Mouse (Mus musculus) midbrain, embryonic 14.5 days (tissue): Measurements from ENCODE around the gene Bicc1. TPM values are rescaled to one million over a fixed set of nuclear protein-coding genes. Genes with fewer than 3 reads are reported as not detected.

Experiments used
- ATAC-seq: fragments of 200-750 bp; cut with Nextera tagmentation; 2 replicates; pipeline ENCODE4 v1.8.0; 2017; ENCODE audit warnings: moderate number of reproducible peaks, moderate library complexity; ENCODE audit not compliant: low FRiP score, low TSS enrichment
- DNase-seq: peaks from one replicate; pipeline ENCODE4 v3.0.0-alpha.2; 2015
- H3K27ac ChIP-seq: fragments of 300-500 bp; sonication (generic); replicated peaks from 2 replicates; pipeline ENCODE4 v1.5.1; 2014; ENCODE audit warnings: mild to moderate bottlenecking, low read depth, low read length, moderate library complexity
- H3K27me3 ChIP-seq: fragments of 300-500 bp; sonication (generic); 2 replicates; pipeline ENCODE4 v1.6.1; 2014; ENCODE audit warnings: low read length, control low read depth, mixed read lengths; ENCODE audit not compliant: control insufficient read depth, insufficient read depth
- H3K36me3 ChIP-seq: fragments of 300-500 bp; sonication (generic); 2 replicates; pipeline ENCODE4 v1.6.1; 2014; ENCODE audit warnings: low read length, control low read depth; ENCODE audit not compliant: control insufficient read depth, insufficient read depth
- H3K4me1 ChIP-seq: fragments of 300-500 bp; sonication (generic); 2 replicates; pipeline ENCODE4 v1.6.1; 2014; ENCODE audit warnings: mild to moderate bottlenecking, antibody characterized with exemption, low read length, control low read depth; ENCODE audit not compliant: control insufficient read depth, insufficient read depth
- H3K4me2 ChIP-seq: fragments of 300-500 bp; sonication (generic); 2 replicates; pipeline ENCODE4 v1.6.1; 2014; ENCODE audit warnings: mild to moderate bottlenecking, low read length, moderate library complexity
- H3K4me3 ChIP-seq: fragments of 300-500 bp; sonication (generic); replicated peaks from 2 replicates; pipeline ENCODE4 v1.5.1; 2014; ENCODE audit warnings: low read depth, low read length
- H3K9ac ChIP-seq: fragments of 300-500 bp; sonication (generic); replicated peaks from 2 replicates; pipeline ENCODE4 v1.6.1; 2014; ENCODE audit warnings: mild to moderate bottlenecking, low read length, moderate library complexity
- H3K9me3 ChIP-seq: fragments of 300-500 bp; sonication (generic); 2 replicates; pipeline ENCODE4 v1.6.1; 2016; ENCODE audit warnings: low read length, control low read depth, mixed read lengths; ENCODE audit not compliant: control insufficient read depth
- WGBS: fragments of 180-500 bp; shearing (Covaris S2); extraction: QIAGEN DNeasy Blood & Tissue Kit; methylation state at CpG from one replicate; pipeline ENCODE4 v1.1.7; 2014; 5-methylcytosine and 5-hydroxymethylcytosine counted together
- polyA plus RNA-seq: library from polyadenylated mRNA; unstranded; fragments of >200 nt; fragmentation: Nextera tagmentation; extraction: Ambion mirVana; gene quantifications from 2 replicates; pipeline ENCODE4 v1.2.1, GENCODE M21; 2014

The Bicc1 gene
- polyA plus RNA-seq, 1 experiment from 2014 or later = 6.2 TPM

DNA sequence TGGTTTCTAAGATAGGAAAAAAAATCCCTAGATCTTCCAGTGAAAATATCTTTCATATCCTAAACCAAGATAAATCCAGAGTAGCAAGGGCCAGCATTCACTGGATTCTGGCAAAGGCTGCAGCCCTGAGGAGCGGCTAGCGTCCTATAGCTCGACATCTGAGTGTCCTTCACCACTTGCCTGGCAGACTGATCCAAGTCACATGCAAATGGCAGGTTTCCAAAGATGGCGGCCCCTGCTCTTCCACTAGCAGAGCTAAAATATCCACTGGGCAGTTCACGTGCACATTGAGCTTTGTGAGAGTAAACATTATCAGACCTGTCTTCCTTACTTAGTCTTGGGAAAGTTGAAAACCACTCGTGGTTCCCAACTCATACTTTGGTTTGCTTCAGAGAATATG is 222.1 kb downstream of the Bicc1 start:
- H3K9ac ChIP-seq = no peak overlapping the region
- H3K9me3 ChIP-seq = no peaks in the 10 kb centered on the region
- H3K27ac ChIP-seq = no peak overlapping the region
- H3K36me3 ChIP-seq = no peaks in the 10 kb centered on the region
- ATAC-seq = no peak
- no peaks in the 10 kb centered on the region for H3K27me3 ChIP-seq
- 88% methylated on average over 6 of the region's 6 CpGs for WGBS
- no peaks in the 10 kb centered on the region for H3K4me1 ChIP-seq
- DNase-seq = no peak
- H3K4me2 ChIP-seq = no peak overlapping the region
- H3K4me3 ChIP-seq = no peak overlapping the region

- 87% methylated on average over 3 of the region's 3 CpGs for WGBS
- Histone ChIP-seq H3K4me2 (no peak overlapping the region), H3K36me3 (no peaks in the 10 kb centered on the region), H3K9ac (no peak overlapping the region), H3K27ac (no peak overlapping the region), H3K27me3 (no peaks in the 10 kb centered on the region), H3K4me3 (no peak overlapping the region), H3K4me1 (no peaks in the 10 kb centered on the region), H3K9me3 (no peaks in the 10 kb centered on the region)
- DNase-seq (no peak), ATAC-seq (no peak)
These were observed 223.5 kb downstream of the Bicc1 start for GRCm38 (mm10) chr10:70936008-70936407.

GRCm38 (mm10) chr10:70926126-70926525 is 233.4 kb downstream of the Bicc1 start:
- Histone ChIP-seq H3K4me2 (no peak overlapping the region), H3K27me3 (no peaks in the 10 kb centered on the region), H3K4me1 (no peaks in the 10 kb centered on the region), H3K9me3 (no peaks in the 10 kb centered on the region), H3K36me3 (peaks cover 4% of the 10 kb centered on the region; the same call in 1 of the 2 replicates), H3K27ac (no peak overlapping the region), H3K4me3 (no peak overlapping the region), H3K9ac (no peak overlapping the region)
- DNase-seq = no peak
- 92% methylated on average over 4 of the region's 4 CpGs for WGBS
- ATAC-seq = no peak

GRCm38 (mm10) chr10:70924348-70924747 is 235.2 kb downstream of the Bicc1 start:
- DNase-seq (no peak), ATAC-seq (no peak)
- Histone ChIP-seq H3K36me3 (no peaks in the 10 kb centered on the region), H3K4me1 (no peaks in the 10 kb centered on the region), H3K4me3 (no peak overlapping the region), H3K27me3 (no peaks in the 10 kb centered on the region), H3K4me2 (no peak overlapping the region), H3K9ac (no peak overlapping the region), H3K27ac (no peak overlapping the region), H3K9me3 (no peaks in the 10 kb centered on the region)
- 83% methylated on average over 3 of the region's 3 CpGs for WGBS

- Histone ChIP-seq H3K27me3 (no peaks in the 10 kb centered on the region), H3K27ac (no peak overlapping the region), H3K4me1 (no peaks in the 10 kb centered on the region), H3K4me3 (no peak overlapping the region), H3K9ac (no peak overlapping the region), H3K9me3 (no peaks in the 10 kb centered on the region), H3K4me2 (no peak overlapping the region), H3K36me3 (no peaks in the 10 kb centered on the region)
- ATAC-seq = no peak
- 86% methylated on average over 3 of the region's 3 CpGs for WGBS
- no peak for DNase-seq
These were observed 235.6 kb downstream of the Bicc1 start for GRCm38 (mm10) chr10:70923936-70924335.

- H3K27me3 ChIP-seq = no peaks in the 10 kb centered on the region
- H3K4me1 ChIP-seq = no peaks in the 10 kb centered on the region
- H3K4me2 ChIP-seq = no peak overlapping the region
- H3K9ac ChIP-seq = no peak overlapping the region
- no peak for DNase-seq
- peaks cover 4% of the 10 kb centered on the region; the same call in 1 of the 2 replicates for H3K9me3 ChIP-seq
- 90% methylated on average over 6 of the region's 6 CpGs for WGBS
- no peak overlapping the region for H3K27ac ChIP-seq
- H3K4me3 ChIP-seq = no peak overlapping the region
- ATAC-seq = no peak
- H3K36me3 ChIP-seq = no peaks in the 10 kb centered on the region
These were observed 238.0 kb downstream of the Bicc1 start for GRCm38 (mm10) chr10:70921481-70921880.

- no peak for DNase-seq
- Histone ChIP-seq H3K9me3 (peaks cover 4% of the 10 kb centered on the region; the same call in 1 of the 2 replicates), H3K4me1 (no peaks in the 10 kb centered on the region), H3K27me3 (no peaks in the 10 kb centered on the region), H3K4me3 (no peak overlapping the region), H3K36me3 (no peaks in the 10 kb centered on the region), H3K4me2 (no peak overlapping the region), H3K9ac (no peak overlapping the region), H3K27ac (no peak overlapping the region)
- WGBS = 70% methylated on average over 1 of the region's 1 CpGs
- no peak for ATAC-seq
These were observed 239.6 kb downstream of the Bicc1 start for GRCm38 (mm10) chr10:70919851-70920250.

GRCm38 (mm10) chr10:70919031-70919663 is 240.4 kb downstream of the Bicc1 start:
- H3K9me3 ChIP-seq = peaks cover 4% of the 10 kb centered on the region; the same call in 1 of the 2 replicates
- no peak for DNase-seq
- H3K36me3 ChIP-seq = no peaks in the 10 kb centered on the region
- no peak overlapping the region for H3K4me3 ChIP-seq
- no peak for ATAC-seq
- 83% methylated on average over 13 of the region's 13 CpGs for WGBS
- H3K9ac ChIP-seq = no peak overlapping the region
- H3K4me2 ChIP-seq = no peak overlapping the region
- no peaks in the 10 kb centered on the region for H3K4me1 ChIP-seq
- H3K27ac ChIP-seq = no peak overlapping the region
- H3K27me3 ChIP-seq = no peaks in the 10 kb centered on the region

DNA sequence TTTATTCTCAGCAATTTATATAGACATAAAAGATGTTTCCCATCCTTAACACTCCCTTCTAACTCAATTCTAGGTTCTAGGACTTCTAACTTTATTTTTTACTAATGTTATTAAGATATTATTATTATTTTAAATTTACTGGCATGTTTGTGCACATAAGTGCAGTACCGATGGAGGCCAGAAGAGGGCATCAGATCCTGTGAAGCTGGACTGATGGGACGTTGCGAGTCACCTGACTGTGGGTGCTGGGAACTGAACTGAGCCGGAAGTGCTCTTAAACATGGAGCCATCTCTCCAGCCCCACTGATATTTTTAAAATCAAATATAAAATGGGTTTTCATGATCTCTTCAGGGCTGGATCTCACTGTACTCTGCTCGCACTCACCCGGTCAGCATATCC is 242.8 kb downstream of the Bicc1 start:
- H3K27me3 ChIP-seq = no peaks in the 10 kb centered on the region
- ATAC-seq = no peak
- H3K27ac ChIP-seq = no peak overlapping the region
- peaks cover 4% of the 10 kb centered on the region; the same call in 1 of the 2 replicates for H3K9me3 ChIP-seq
- no peak overlapping the region for H3K4me3 ChIP-seq
- DNase-seq = no peak
- no peak overlapping the region for H3K9ac ChIP-seq
- H3K4me1 ChIP-seq = no peaks in the 10 kb centered on the region
- H3K4me2 ChIP-seq = no peak overlapping the region
- no peaks in the 10 kb centered on the region for H3K36me3 ChIP-seq
- 90% methylated on average over 6 of the region's 6 CpGs for WGBS
